8 mouse cellular contexts compared by ENCODE assay signal in the genomic region with DNA sequence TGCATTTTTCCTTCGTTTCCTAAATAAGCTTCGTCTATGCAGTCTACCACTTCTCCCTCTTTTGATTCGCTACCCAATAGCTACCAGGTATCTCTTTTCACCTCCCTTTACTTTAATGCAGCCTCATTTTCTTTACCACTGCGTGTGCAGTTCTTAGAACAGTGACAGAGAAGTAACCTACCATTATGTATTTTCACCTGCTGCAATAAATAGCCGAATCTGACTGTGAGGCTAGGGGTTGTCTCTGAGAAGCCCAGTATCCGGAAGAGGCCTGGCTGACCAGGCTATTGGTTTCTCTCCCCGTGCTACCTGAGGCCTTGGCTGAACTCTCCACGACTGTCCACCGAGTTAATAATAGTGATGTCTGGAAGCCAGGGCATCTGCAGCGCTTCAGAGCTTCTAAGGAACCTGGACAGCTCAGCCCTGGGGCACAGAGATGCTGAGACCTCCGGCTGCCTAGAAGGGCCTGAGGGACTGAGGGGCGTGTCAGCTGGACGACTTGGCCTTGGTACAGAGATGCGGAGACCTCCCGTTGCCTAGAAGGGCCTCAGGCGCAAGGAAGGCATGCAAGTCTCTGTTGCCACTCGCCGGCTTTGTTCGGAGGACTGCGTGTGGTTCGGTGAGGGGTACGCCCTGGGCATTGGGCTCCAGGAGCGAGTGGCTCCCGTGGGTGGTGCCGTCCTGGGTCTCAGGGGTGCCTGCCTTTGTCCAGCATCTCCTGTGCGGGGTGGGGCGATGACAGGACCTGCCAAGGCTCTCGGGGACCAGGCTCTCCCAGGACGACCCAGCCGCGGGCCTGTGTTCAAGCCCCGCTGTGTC. TPM values are rescaled to one million over a fixed set of nuclear protein-coding genes. Genes with fewer than 3 reads are reported as not detected.
DNase-seq lines count a peak whose midpoint lies in the region; ATAC-seq and TF ChIP-seq lines count a peak whose summit lies in the region.

No protein-coding gene starts in this region.

- WGBS in lung, postnatal 0 days, result 21% methylated on average over 32 of the region's 32 CpGs

- no peaks in the 10 kb centered on the region for H3K9me3 ChIP-seq in lung, postnatal 0 days (ENCODE audit: low read length)

- no peaks in the 10 kb centered on the region for H3K27me3 ChIP-seq in lung, postnatal 0 days (replicated peaks; ENCODE audit: insufficient read depth, low read length)

- no peak; the same call in 1 of the 2 replicates for TF ChIP-seq CTCF in lung, postnatal 0 days (IDR thresholded peaks at IDR 0.05)

- peak overlapping the region; percentile 73 for H3K4me2 ChIP-seq in lung, postnatal 0 days (replicated peaks; ENCODE audit: low read depth, low read length)

- peak overlapping the region; percentile 43 for H3K4me3 ChIP-seq in lung, postnatal 0 days (ENCODE audit: low read depth, low read length)

- H3K36me3 ChIP-seq in lung, postnatal 0 days (ENCODE audit: insufficient read depth, low read length), result no peaks in the 10 kb centered on the region

- no peaks in the 10 kb centered on the region for H3K4me1 ChIP-seq in lung, postnatal 0 days (ENCODE audit: insufficient read depth, low read depth, low read length)

- DNase-seq in WW6 (ENCODE audit: low read depth, low spot score) (peak; percentile 46), adipocyte (ENCODE audit: low spot score) (no peak)
- peak; percentile 84 to 88 for DNase-seq in cerebellum, postnatal 14 days
- peak; percentile 47 to 62 for DNase-seq in frontal cortex, postnatal 10 days (ENCODE audit: low spot score in 2 of 2)
- DNase-seq in layer of hippocampus, postnatal 10 days (ENCODE audit: low spot score in 2 of 2), result peak; percentile 63 to 73
- DNase-seq in lung, postnatal 0 days (ENCODE audit: low spot score), result peak; percentile 88
- DNase-seq in retina, adult 2 months (ENCODE audit: low read depth, low spot score), result peak; percentile 80

- ATAC-seq in hematopoietic stem cell, adult 5-6 weeks (replicated peaks in 1 of 2; ENCODE audit: insufficient read depth in 1 of 2, low FRiP score in 2 of 2, low TSS enrichment in 1 of 2, low read depth in 1 of 2, poor library complexity in 2 of 2, severe bottlenecking in 2 of 2), result peak; percentile 81 to 90
- peak; percentile 97 for ATAC-seq in lung, postnatal 0 days

- peak overlapping the region; percentile 44 for H3K9ac ChIP-seq in lung, postnatal 0 days (replicated peaks; ENCODE audit: low read depth)

- H3K27ac ChIP-seq in lung, postnatal 0 days (ENCODE audit: low read length), result no peak overlapping the region

- TF ChIP-seq EP300 in lung, postnatal 0 days (IDR thresholded peaks at IDR 0.05), result no peak

RNA-seq across cellular contexts. Expression of gene Zkscan7, which starts 17.4 kb away (rescaled TPM):
- 5.1 and 7.5 TPM in 2 replicates for total RNA-seq in hematopoietic stem cell, adult 5-6 weeks (2017)
- 1 to 10 TPM; 5.0 TPM for total RNA-seq in layer of hippocampus, postnatal 10 days (2021)
- polyA plus RNA-seq in lung, postnatal 0 days (2015; fragmentation: Nextera tagmentation; extraction: Ambion mirVana), result 2.7 and 2.9 TPM in 2 replicates

RNA-seq across cellular contexts. Expression of gene Zfp105, which starts 19.9 kb away (rescaled TPM):
- total RNA-seq in hematopoietic stem cell, adult 5-6 weeks (2017), result 1.9 TPM in 1 of 2 replicates, not detected in the other
- total RNA-seq in layer of hippocampus, postnatal 10 days (2021), result 1 to 10 TPM; 7.2 to 7.8 TPM
- polyA plus RNA-seq in lung, postnatal 0 days (2015; fragmentation: Nextera tagmentation; extraction: Ambion mirVana), result 9.6 and 11.0 TPM in 2 replicates

RNA-seq across cellular contexts. Expression of gene Zfp445, which starts 37.1 kb away (rescaled TPM):
- total RNA-seq in hematopoietic stem cell, adult 5-6 weeks (2017), result 91.8 and 114 TPM in 2 replicates
- total RNA-seq in layer of hippocampus, postnatal 10 days (2021), result 100 to 1,000 TPM; 166 to 178 TPM
- polyA plus RNA-seq in lung, postnatal 0 days (2015; fragmentation: Nextera tagmentation; extraction: Ambion mirVana), result 21.7 and 25.4 TPM in 2 replicates

RNA-seq across cellular contexts. Expression of gene 1110059G10Rik, which starts 47.9 kb away (rescaled TPM):
- total RNA-seq in hematopoietic stem cell, adult 5-6 weeks (2017), result 33.7 and 35.9 TPM in 2 replicates
- 10 to 100 TPM; 18.7 to 22.6 TPM for total RNA-seq in layer of hippocampus, postnatal 10 days (2021)
- 39.2 and 42.5 TPM in 2 replicates for polyA plus RNA-seq in lung, postnatal 0 days (2015; fragmentation: Nextera tagmentation; extraction: Ambion mirVana)

RNA-seq across cellular contexts. Expression of gene Kif15, which starts 47.9 kb away (rescaled TPM):
- 192 and 228 TPM in 2 replicates for total RNA-seq in hematopoietic stem cell, adult 5-6 weeks (2017)
- 1 to 10 TPM; 5.0 to 7.9 TPM for total RNA-seq in layer of hippocampus, postnatal 10 days (2021)
- polyA plus RNA-seq in lung, postnatal 0 days (2015; fragmentation: Nextera tagmentation; extraction: Ambion mirVana), result 3.5 and 4.6 TPM in 2 replicates
